Mouse (Mus musculus) fibroblast of lung, adult 2 months (primary cell): Measurements from ENCODE around the gene Rab7b.

Experiments used
- DNase-seq: peaks from one replicate; pipeline ENCODE4 v3.0.0-alpha.2; 2011; ENCODE audit warnings: low read depth

The Rab7b gene

DNA sequence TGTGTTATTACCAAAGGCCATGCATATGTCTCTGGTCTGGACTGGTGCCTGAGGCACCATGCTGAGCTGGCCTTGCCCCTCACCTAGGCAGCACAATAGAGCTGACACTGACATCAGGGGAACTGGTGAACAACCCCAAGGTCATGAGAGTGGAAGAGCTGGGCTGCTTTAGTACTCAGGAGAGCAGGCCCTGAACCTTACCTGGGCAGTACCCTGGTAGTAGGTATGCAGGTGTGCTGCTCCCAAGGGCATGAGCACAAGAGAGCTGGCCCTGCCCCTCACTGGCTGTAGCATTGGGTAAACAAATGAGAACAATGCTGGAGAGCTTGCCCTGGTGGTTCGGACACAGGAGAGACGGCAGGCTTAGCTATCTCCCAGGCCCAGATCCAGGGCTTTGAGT lies 6.8 kb downstream of the Rab7b start:
- DNase-seq: no peak

DNA sequence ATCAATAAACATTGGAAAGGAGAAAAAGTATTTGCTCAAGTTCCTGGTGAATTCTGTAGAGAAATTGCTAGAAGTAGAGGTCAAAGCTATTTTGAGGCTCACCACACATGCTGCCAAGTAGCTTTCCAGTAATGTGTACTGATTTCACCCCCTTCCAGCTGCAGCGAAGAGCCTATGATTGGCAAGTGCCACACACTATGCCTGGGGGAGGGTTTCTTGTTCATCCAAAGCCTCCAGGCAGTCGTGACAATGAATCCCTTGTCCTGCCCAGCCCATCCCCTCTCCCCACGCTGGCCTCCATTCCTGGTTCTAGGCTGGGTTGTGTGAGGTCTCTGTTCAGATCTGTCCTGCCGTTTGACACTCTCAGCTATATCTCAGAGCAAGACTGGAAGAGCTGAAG lies 7.8 kb downstream of the Rab7b start:
- no peak for DNase-seq

DNA sequence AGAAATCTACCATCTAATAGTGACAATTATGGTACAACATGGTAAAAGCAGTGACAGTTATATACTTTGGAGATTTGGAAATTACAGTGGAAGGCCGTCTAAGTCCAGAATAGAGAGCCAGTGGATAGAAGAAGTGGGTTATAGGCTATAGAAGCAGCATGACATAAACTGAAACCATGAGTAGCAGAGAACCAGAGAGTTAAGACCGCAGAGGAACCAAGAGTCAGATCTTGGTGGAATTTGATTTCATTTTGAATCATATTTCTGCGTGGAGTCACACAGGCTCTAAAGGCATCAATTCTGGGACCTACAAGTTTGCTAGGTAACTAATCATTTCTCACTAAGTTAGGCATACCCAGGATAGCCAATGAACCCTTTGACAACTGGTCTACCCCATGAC lies 10.3 kb downstream of the Rab7b start:
- DNase-seq: no peak

DNA sequence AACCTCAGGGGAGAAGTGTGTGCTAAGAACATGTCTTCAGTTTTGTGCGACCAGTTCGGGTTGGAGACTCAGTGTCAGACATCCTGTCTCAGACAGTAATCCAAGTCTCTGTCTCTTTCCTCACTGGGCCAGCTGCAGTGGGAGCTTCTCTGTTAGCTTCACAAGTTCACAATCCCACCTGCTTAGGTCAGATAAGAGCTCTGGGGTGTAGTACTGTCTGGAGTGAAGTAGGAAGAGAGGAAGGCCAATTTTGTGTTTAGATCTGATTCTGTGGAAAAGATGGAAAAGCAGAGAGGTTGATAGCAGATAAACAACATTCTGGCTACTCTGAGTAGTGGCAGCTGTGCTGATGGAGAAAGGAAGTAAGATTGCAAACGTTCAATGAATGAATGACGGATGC lies 11.1 kb downstream of the Rab7b start:
- no peak for DNase-seq

DNA sequence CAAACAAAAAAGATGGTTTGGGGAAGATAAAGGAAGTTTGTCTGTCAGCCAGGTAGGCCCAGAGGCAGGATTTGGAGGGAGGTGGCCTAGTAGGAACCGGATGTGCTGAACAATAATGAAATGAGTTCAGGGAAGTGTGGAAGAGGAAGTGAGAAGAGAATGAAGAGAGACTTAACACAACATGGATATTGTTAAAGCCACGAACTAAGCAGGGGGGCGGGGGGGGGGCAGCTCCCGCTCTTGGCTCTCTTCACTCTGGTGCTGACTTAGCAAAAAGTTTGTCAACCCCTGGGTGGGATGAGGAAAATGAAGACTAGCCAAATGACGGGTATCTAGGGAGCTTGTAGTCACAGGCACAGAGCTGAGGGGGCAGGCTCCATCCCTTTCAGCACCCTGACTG lies 12.0 kb downstream of the Rab7b start:
- no peak for DNase-seq

DNA sequence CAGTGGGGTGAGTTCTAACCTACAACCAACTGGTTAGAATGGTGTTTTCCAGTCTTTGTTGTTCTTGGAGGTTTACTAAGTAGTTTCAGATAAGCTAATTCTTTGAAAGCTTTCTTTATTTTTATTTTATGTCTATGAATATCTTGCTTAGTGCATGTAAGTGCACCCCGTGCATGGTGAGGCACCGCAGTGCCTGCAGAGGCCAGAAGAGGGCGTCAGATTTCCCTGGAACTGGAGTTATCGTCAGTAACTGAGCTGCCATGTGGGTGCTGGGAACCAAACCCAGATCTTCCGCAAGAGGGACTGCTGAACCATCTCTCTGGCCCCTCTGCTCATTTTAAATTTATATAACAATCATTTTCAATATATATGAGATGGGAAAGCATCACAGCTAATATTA lies 12.9 kb downstream of the Rab7b start:
- DNase-seq: no peak

DNA sequence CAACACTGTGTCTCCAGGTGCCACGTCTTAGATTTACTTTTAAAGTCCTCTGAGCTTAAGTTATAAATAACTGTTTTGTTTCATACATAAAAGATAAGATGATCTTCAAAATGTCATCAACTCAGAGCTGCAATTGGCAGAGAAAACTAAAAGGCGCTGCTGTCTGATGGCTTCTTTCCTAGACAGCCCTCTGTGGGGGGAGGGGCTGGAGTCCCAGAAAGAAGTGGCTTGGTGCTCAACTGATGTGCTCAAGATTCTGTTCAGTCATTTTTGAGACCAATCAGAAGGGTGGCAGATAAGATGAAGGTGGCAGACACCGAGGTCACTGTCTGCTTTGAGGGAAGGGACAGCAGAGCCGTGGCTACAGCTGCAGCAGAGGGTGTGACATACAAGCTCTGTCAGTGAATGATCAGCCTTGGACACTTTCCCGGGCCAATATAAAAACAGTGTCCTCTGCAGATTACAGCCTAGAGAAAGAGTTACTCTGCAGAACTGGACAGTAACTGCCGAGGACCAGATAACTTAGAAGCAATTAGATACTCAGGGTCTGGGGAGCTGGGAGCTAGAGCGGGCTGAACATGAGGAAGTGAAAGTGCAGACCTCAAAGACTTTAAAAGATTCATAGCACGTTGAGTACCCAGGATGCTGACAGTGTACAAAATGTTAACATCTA lies 13.7 kb downstream of the Rab7b start:
- DNase-seq: no peak

DNA sequence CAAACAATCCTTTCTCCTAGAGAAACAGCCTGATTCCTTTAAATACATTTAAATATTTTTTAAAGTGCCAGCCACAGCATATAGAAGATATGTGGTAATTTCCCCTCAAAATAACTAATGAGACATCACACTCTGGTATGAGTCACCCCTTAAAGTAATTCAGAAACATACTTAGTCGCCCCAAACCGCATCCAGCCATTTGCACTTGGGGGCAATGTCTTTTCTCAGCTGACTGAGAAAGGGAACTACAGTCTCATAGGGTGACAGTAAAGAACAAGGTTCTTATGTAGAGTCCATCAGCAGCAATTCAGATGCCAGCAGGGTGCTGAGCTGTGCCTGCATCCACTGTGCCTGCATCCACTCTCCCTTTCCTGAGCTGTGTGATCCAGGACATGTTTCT lies 15.0 kb downstream of the Rab7b start:
- no peak for DNase-seq

DNA sequence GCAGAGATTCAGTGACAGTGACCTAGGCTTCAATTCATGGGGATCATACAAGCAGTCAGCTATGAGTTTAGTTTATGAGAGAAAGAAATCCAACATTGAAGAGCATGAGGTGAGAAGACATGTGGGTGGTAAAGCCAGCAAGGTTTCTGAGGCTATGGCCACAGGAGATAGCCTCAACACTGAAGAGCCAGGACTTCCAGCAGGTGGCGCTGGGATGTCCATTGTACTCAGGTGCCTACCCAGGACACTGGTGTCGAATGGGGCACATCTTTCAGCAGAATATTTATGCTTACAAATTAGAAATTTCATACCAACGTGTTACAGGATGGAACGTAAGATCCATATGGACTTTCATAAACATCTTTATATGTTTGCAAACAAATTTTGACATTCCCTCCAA lies 19.8 kb downstream of the Rab7b start:
- DNase-seq: no peak

DNA sequence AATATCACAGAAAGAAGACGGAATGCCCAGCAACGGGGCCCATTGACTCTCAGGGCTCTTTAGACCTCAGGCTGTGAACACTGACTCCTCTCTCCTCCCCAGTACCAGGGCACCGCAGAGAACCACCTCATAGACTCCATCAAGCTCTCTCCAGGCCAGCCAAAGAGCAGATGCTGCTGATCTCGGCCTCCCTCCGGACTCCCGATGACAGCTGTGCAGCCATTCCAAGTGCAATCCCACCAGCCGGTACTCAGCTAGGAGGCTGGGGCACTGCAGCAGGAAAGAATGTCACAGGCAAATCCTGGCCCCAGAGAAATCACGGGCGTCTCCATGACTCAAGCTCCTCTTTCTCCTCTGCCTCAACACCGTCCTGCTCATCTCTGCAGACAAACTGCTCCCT lies 23.0 kb downstream of the Rab7b start:
- DNase-seq: no peak

DNA sequence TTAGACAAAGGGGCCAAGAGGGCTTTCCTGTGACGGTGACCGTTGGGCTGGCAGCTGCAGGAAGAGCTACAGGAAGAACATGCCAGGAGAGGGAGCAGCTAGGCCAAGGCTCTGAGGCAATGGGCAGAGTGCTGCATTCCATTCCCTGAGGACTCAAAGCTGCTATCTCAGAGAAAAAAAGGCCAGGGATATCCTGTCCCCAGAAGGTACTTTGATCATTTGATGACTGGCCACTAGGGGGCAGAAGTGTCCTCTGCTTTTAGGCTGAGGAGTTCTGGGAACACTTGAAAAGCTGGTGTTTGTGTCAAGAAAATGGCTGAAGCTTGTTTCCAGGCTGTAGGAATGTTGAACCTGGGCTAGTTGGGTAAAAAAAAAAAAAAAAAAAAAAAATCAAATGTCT lies 23.9 kb downstream of the Rab7b start:
- DNase-seq: no peak

DNA sequence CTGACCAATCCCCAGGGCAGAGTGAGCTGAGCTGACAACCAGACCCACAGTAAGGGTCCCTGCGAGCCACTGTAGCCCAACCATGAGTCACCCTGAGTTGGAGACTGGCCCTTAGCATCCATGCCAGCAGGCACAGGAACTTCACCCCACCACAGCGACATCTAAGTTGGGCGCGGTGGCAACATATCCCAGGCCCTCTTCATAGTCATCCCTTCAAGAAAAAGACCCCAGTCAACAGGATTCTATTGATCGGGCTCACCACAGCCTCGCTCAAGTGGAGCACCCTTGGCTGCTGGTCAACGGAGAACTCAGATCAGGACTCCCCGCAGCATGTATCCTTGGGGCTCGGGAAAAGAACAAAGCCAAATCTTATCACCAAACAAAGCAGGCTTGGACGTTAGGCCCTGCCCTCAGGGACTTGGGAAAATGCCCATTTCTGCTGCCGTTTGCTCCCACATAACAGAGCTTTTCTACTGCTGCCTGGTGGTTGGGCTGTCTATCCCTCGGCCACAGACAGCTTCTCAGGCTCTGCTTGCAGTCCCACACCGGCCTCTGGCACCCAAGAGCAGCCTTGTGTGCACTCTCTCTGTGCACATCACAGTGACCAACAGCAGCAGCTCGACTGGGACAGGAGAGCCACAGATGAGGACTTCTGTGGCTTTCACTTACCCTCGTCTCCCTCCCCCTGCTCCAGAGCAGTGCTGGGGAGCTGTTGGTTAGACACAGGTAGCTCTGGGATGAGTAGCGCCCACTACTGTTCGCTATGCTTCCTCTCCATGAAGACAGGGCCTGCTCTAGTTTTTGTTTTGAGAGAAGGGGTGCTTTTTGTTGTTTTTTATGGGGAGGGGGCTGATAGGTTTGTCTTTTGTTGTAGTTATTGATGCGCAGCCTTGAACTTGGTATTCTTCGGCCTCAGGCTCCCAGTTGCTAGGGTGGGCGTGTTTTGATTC lies 26.2 kb downstream of the Rab7b start:
- DNase-seq: no peak

DNA sequence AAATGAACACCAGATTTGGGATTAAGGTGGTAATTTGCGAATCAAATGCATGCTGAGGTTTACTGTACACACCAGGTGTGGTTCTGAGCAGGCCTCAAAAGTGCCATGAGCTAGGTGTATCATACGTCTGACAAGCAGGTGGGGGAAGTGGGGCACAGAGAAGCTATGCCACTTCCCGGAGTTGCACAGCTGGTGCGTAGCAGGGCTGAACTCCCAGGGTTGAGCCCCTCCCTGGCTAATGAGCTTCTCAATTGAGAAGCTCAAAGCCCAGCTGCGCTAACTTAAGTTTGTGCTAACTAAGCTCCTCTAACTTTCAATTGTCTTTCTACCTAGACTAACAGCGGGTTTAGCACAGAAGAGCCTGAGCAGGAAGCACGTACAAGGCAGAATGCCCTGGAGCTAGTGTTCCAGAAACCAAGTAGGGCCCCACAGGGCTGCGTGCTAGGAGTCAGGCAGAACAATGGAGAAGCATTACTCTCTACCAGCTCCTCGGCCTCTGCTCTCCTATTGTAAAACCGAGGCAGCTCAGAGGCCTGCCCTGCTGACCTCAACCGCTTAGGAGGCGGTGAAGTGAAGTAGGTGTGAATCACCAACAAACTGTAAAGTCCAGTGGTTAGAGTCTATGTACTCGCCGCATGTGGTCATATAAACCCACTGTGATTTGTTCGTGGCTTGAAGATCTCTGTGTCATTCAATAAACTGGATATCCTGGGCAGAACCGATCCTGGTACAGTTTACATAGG lies 30.6 kb downstream of the Rab7b start:
- DNase-seq: no peak

DNA sequence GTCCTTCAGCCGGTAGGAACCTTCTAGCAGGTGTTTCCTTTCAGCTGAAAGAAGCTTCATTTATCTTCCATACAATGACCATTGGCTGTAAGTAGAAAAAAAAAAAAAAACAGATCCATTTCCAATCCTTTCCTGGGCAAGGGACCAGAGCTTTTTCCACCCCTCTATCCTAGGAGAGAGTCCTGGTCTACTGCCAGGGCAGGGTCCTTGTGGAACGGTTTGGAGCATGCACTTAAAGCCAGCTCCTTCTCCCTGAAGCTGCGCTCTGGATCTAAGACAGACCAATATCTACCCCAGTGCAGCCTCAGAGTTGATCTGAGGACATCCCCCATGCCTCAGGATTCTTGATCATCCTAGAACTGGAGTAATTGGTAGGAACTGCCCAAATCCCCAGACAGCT lies 33.5 kb downstream of the Rab7b start:
- no peak for DNase-seq

DNA sequence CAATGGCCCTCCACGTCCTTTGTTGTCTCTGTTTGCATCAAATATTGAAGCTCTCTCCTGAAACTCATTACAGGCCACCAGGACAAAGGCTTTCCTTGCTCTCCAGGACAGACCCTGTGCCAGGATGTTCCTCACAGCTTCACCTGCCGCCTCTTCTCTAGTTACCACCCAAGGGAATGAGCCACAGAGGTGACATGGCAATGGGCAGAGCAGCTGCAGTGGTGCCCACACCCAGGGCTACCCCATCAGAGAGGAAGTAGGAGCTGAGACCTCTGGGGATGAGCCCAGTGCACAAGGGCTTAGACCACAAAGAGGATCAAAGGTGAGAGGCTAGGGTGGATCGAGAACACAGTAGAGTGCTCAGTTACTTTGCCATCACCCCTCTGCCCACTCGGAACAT lies 35.1 kb downstream of the Rab7b start:
- no peak for DNase-seq

DNA sequence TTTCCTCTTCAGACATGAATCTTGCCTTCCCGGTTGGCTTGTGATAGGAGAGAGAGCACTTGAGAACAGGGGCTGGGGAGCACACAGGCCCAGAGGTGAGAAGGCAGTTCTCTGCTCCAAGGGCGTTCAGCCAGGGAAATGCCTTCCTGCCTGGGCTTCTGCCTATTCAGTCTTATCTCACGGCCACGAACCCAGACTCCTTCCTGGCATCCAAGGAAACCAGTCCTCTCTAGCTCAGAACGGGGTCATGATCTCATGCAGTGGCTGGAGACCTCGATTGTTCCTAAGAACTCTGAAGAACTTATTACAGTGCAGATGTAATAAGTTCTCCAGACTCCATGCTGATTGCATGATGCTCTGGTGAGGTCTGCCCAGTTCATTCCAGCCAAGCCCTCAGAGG lies 38.1 kb downstream of the Rab7b start:
- DNase-seq: no peak

DNA sequence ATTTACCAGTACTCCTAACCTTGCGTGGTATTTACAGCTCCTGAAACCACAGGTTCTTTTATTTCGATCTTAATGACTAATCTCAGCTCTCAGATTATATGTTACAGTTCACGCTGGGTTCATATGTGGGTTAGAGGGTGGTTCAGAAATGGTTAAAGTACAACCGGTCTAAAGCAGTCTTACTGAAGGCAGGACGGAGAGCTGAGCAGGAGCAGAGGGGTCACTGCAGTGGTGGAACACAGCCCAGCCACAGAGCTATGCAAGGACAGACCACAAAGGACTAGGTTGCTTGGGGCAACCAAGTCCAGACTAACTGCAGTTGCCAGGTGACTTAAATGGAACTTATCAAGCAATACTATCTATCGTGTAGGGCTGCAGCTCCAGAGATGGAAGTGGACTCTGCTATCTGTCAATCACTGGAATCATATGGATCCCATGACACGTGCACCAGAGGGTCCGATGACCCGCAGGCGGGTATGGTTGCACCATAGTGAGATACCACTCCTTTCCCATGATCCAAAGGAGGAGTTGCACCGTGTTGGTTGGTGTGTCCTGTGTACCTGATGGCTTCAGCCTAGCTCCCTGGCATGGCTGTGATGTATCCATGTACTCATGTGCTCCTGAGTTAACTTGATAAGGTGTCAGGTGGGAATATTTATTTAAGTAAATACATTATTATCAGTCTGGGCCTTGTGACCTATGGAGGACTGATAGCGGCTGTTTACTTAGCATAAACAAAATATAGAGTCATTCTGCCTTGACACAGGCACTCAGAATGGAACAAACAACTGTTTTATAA lies 42.3 kb downstream of the Rab7b start:
- no peak for DNase-seq

DNA sequence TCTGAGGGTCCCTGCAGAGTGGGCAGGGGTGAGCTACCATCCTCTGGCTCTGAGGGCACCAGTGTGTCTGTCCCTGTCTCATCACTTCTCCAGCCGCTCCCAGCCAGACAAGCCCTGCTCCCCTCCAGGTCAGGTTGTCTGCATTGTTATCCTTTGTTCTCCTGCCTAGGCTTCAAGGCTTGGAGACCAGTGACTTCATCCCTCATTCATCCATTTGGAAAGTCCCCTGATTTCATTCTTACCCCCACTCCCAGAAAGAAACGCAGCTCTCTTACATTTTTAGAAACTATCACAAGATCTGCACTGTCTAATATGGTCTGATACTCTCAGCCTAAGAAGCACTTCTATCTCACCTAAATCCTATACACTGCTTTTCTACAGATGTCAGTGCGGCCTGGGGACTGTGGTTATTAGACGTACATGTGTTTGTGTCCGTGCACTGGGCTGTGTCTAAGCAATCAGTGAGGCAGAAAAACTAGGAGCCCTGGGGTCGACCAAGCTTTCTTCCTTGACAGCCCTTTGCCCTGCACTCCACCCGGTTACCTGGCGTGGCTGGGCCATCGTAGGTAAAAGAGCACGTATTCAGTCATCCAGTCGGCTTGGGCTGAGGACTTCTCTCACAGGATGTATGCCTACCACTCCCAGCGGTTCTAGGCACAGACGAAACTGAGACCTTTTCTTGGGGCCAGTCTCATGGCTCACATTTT lies 45.1 kb downstream of the Rab7b start:
- DNase-seq: no peak

DNA sequence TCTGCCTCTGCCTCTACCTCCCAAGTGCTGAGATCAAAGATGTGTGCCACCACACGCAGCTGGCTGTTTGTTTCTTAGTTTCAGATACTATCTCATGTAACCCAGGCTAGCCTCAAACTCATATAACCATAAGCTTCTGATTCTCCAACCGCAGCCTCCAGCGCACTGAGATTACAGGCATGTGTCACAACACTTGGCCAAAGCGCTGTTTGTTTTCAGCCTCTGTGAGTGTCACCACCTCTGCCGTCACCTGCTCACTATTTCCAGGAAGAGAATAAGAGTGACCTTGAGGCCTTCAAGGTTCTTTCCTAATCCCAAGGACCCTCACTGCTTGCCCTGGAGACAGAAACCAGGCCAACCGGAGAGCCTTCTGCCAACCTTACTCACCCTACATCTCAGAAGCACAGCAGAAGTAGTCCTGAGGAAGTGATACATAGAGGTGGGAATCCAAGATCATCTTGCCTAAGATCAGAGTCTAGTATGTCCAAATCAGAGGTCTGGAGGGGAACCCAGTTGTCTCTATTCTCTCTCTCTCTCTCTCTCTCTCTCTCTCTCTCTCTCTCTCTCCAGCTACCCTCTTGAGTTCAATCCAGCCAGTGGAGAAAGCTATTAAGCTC lies 46.3 kb downstream of the Rab7b start:
- DNase-seq: no peak

DNA sequence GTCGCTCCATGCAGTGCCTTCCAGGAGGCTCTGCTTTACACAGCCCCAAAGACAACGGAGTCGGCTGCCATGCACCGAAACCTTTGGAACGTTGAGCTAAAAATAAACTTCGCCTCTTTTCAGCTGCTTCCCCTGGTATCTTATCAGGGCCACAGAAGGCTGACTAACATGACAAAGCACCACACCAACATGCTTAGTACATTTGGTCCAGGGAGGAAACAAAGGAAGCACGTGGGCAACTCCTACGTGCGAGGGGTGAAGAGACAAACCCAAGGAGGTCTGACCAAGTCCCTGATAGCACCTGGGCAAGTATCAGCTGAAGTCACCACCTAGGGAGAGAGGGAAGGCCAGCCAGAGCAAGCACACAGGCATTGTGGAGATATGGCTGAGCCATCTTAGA lies 48.0 kb downstream of the Rab7b start:
- no peak for DNase-seq

DNA sequence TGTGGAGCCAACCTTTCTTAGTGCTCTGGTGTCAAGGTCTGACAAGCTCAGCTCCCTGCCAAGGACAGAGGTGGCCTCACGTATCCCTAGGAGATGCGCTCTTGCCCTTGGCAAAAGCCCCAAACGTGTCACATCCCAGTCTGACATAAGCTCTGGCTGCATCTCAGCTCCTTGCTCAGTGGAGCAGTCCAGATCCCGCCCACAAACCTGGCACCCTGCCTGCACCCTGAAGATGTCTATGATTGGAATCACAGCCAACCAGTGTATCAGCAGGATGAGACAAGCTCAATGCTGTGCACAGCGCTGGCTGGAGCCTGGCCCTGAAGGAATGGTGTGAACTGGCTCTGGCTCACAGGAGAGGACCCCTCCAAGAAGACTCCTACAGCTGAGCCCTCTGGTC lies 48.8 kb downstream of the Rab7b start:
- no peak for DNase-seq
